Mouse (Mus musculus): Measurements from ENCODE around the gene Il6st. TPM values are rescaled to one million over a fixed set of nuclear protein-coding genes. Genes with fewer than 3 reads are reported as not detected.
"Not testable (repeated sequence)": the region's sequence is repeated elsewhere in the genome, so short reads cannot be mapped to it uniquely, and the experiment has no call there.

Gene Il6st
- 40.4 and 53.4 TPM in 2 replicates for polyA plus RNA-seq (2016; fragmentation: Nextera tagmentation; extraction: Ambion mirVana)

DNA sequence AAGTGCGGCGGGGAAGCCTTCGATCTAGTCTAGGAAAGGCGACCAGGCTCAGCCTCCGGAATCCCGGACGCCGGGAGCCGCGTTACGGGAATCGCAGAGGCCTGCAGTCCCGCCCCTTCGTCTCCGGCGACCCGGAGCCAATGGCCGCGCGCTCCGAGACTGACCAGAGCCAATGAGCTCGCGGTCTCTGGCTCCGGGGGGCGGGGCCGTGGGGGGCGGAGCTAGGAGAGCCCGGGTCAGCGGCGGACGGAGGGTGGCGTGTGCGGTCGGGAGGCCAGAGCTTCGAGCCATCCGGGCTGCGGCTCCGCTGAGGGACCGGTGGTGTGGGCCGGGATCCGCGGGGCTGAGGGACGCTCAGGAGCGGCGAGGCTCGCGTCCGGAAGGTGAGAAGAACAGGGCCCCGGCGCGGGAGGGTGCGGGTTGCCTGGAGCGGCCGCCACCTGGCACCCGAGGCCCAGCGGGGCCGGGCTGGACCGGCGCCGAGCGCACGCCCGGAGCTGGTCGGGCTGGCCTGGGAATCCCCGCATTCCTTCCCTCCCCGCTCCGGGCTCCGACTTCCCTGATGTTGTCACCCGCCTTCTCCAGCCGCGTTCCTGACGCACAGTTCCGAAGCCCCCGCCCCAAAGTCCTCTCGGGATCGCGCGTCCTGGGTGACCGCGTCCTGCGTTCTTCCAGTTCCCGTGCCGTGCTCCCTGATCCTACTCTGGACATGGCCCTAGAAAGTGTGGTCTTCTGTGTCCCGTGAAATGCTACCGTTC, at the start of gene Il6st:
TSS of gene Il6st (plus strand) at position 203 of the 758 bp plus-strand sequence.
- peak within 1 kb of the TSS; percentile 85 for H3K9ac ChIP-seq
- H3K27ac ChIP-seq: peak within 1 kb of the TSS; percentile 82
- H3K36me3 ChIP-seq: no peaks in the 10 kb centered on the region
- peak; percentile 100 for ATAC-seq (ENCODE audit: low FRiP score)
- H3K27me3 ChIP-seq: no peaks in the 10 kb centered on the region
- H3K4me1 ChIP-seq: peaks cover 16% of the 10 kb centered on the region; the same call in 1 of the 2 replicates
- peak within 1 kb of the TSS; percentile 87 for H3K4me3 ChIP-seq
- no peaks in the 10 kb centered on the region for H3K9me3 ChIP-seq (replicated peaks)
- peak within 1 kb of the TSS; percentile 82 for H3K4me2 ChIP-seq (replicated peaks)
- WGBS: under 1% methylated on average over 69 of the region's 85 CpGs

DNA sequence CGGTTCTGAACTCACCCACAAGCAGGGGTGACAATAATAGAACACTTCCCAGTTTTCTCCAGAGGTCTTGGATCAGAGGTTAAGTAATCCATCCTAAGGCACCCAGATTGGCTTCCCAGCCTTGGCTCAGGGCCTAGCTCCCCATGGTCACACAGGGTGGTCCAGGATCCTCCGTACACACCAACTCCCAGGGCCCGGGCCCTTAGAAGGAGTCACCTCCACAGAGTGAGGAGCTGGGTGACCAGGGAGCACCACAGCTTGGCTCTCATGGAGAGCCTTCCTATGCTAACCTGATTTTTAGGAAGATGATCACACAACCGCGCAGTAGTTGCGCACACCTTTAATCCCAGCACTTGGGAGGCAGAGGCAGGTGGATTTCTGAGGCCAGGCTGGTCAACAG, 48.0 kb upstream of the Il6st start:
- Histone ChIP-seq H3K27me3 (no peaks in the 10 kb centered on the region), H3K27ac (0 out of 2 replicates have a peak overlapping the region, but pooled peaks have one; percentile 30), H3K9me3 (replicated peaks) (no peaks in the 10 kb centered on the region), H3K36me3 (no peaks in the 10 kb centered on the region), H3K4me1 (no peaks in the 10 kb centered on the region), H3K4me3 (no peak overlapping the region), H3K4me2 (replicated peaks) (no peak overlapping the region), H3K9ac (no peak overlapping the region)
- no peak for ATAC-seq (ENCODE audit: low FRiP score)
- WGBS: 76% methylated on average over 6 of the region's 6 CpGs

DNA sequence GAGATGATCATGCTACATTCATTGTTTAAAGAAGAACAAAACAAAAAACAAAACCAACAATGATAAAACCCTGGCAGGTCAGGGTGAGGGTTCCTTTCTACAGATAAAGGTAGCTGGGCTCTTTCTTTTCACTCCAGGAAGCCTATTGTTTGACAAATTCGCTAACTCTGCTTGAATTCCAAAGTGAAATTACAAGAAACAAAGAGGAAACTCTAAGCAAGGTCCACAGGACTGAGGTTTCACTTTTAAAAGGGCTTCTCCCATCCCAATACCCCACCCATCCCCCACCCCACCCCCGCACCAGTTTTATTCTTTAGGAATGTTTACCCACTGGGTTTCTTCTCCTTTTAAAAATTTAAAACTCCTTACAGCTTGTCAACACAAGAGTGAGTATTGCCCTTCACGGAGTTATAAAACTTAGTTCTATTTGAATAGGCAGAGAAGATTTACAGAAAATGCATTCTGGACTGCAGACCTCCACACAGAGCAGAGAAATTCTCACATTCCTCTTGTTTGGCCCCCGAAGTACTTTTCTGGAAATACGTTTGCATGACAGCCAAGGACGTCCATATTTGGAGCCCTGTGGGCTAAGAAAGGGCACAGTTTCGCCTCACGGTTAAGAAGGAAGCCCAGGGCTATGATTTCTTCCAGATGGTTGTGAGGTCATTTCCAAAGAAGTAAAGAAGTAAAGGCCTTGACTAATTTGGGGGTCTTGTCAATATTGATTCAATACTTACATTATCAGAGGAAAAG, 47.3 kb upstream of the Il6st start:
- Histone ChIP-seq H3K27ac (no peak overlapping the region), H3K4me1 (no peaks in the 10 kb centered on the region), H3K4me2 (replicated peaks) (no peak overlapping the region), H3K9ac (no peak overlapping the region), H3K36me3 (no peaks in the 10 kb centered on the region), H3K4me3 (no peak overlapping the region), H3K27me3 (no peaks in the 10 kb centered on the region), H3K9me3 (replicated peaks) (no peaks in the 10 kb centered on the region)
- 17% methylated on average over 8 of the region's 8 CpGs for WGBS
- ATAC-seq (ENCODE audit: low FRiP score): no peak

DNA sequence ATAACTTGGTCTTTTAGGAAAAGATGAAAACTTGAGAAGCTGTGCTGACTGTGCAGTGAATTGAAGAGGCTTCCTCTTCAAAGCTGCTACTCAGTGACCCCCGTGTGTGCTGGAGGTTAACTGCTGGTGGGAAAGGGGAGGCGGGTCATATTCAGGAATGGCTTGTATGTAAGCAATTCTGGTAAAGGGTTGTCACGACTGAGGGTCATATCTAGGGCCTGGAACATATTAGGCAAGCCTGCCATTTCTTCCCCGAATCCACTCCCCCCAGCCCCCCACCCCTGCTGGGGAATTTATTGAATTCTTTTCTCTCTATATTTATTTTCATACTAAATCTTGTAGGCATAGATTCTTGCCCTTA, 46.7 kb upstream of the Il6st start:
- H3K4me1 ChIP-seq: 0 out of 2 replicates have a peak, but pooled peaks cover 2% of the 10 kb centered on the region
- no peak for ATAC-seq (ENCODE audit: low FRiP score)
- WGBS: 26% methylated on average over 4 of the region's 4 CpGs
- H3K27ac ChIP-seq: no peak overlapping the region
- H3K4me3 ChIP-seq: no peak overlapping the region
- no peak overlapping the region for H3K4me2 ChIP-seq (replicated peaks)
- no peaks in the 10 kb centered on the region for H3K27me3 ChIP-seq
- no peaks in the 10 kb centered on the region for H3K36me3 ChIP-seq
- no peaks in the 10 kb centered on the region for H3K9me3 ChIP-seq (replicated peaks)
- no peak overlapping the region for H3K9ac ChIP-seq

DNA sequence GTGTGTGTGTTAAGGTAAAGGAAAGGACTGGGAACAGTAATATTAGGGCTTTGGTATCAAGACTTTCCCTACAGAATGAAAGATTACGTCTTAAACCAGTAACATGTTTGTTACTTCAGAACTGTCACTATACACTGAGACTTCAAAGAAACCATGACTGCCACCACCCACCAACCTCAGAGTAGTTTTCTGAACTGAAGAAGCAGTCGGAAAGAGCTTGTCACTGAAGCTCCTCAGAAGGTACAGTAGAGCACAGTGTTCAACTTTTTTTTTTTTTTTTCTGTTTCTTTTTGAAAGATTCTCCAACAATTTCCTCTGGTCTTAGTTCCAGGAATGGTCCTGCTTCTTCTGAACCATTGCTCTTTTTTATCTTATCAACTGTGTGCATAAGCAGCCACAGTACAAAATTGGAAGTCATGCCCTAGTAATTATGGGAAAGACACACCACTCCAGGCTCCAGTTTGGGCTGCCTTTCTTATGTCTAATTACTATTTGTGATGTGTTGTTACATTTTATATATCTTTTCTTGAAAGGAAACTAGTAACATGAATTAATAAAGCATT, 45.9 kb upstream of the Il6st start:
- Histone ChIP-seq H3K27me3 (no peaks in the 10 kb centered on the region), H3K9me3 (replicated peaks) (no peaks in the 10 kb centered on the region), H3K4me3 (no peak overlapping the region), H3K27ac (no peak overlapping the region), H3K36me3 (no peaks in the 10 kb centered on the region), H3K4me2 (replicated peaks) (no peak overlapping the region), H3K4me1 (0 out of 2 replicates have a peak, but pooled peaks cover 2% of the 10 kb centered on the region), H3K9ac (no peak overlapping the region)
- ATAC-seq (ENCODE audit: low FRiP score): no peak
- WGBS: 56% methylated on average over 2 of the region's 2 CpGs

DNA sequence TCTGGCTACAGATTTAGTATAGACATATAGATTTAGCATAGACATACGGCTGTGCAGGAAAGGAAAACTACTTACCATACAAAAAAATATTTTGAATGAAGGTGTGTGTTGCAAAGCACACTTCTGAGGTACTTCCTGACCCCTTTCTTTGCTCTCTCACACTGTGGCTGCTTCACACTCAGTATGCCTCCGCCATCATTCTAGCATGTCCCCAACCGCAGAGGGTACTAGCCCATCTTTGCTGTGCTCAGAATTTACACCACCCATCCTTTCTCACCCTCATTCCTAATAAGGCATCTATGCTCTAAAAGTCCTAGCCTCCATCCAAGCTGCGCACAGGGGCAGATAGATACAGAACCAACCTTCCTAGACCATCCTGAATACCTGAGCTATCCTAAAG, 45.3 kb upstream of the Il6st start:
- H3K4me2 ChIP-seq (replicated peaks): no peak overlapping the region
- no peak overlapping the region for H3K9ac ChIP-seq
- 0 out of 2 replicates have a peak, but pooled peaks cover 2% of the 10 kb centered on the region for H3K4me1 ChIP-seq
- no peaks in the 10 kb centered on the region for H3K27me3 ChIP-seq
- H3K27ac ChIP-seq: no peak overlapping the region
- ATAC-seq (ENCODE audit: low FRiP score): no peak
- H3K4me3 ChIP-seq: no peak overlapping the region
- H3K36me3 ChIP-seq: no peaks in the 10 kb centered on the region
- no peaks in the 10 kb centered on the region for H3K9me3 ChIP-seq (replicated peaks)
- WGBS: 91% methylated on average over 4 of the region's 4 CpGs

DNA sequence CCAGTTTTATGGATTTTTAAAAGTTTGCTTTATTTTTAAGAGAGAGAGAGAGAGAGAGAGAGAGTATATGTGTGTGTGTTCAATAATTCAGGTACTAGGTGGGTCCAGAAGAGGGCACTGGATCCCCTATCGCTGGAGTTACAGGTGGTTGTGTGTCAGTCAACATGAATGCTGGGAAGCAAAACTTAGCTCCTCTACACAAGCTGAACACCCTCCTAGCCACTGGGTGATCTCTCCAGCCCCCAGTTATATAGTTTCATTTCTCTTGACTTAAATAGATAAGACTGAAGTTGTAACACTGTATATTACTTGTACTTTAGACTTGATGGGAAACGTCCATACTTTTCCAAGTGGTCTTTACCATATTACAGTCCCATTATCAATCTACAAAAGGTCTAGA, 39.7 kb upstream of the Il6st start:
- 81% methylated on average over 2 of the region's 2 CpGs for WGBS
- ATAC-seq (ENCODE audit: low FRiP score): no peak
- Histone ChIP-seq H3K9ac (no peak overlapping the region), H3K4me1 (peaks cover 7% of the 10 kb centered on the region; the same call in 1 of the 2 replicates), H3K27me3 (no peaks in the 10 kb centered on the region), H3K36me3 (no peaks in the 10 kb centered on the region), H3K9me3 (replicated peaks) (no peaks in the 10 kb centered on the region; the same call in 1 of the 2 replicates), H3K27ac (no peak overlapping the region), H3K4me2 (replicated peaks) (no peak overlapping the region), H3K4me3 (no peak overlapping the region)

DNA sequence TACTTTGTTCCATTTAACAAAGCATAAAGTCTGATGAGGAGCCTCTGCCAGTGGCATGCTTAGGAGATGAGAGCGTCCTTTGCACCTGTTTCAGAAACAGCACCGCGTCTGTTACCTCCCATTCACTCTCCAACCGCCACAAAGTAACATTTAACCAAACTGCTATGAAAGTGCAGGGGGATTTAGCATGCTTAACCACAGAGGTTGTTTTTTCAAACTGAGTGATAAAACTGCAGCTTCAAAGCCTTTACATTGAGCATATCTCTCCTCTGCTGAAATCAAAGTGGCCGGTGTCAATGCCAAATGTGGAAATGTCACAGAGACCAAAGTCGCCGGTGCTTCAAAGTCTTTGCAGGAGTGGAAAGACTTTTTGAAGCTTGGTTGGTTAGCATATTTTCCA, 39.2 kb upstream of the Il6st start:
- Histone ChIP-seq H3K4me3 (no peak overlapping the region), H3K36me3 (no peaks in the 10 kb centered on the region), H3K27ac (no peak overlapping the region), H3K27me3 (no peaks in the 10 kb centered on the region), H3K9ac (no peak overlapping the region), H3K4me2 (replicated peaks) (no peak overlapping the region), H3K4me1 (peaks cover 7% of the 10 kb centered on the region; the same call in 1 of the 2 replicates), H3K9me3 (replicated peaks) (no peaks in the 10 kb centered on the region; the same call in 1 of the 2 replicates)
- ATAC-seq (ENCODE audit: low FRiP score): no peak
- WGBS: 86% methylated on average over 7 of the region's 7 CpGs

DNA sequence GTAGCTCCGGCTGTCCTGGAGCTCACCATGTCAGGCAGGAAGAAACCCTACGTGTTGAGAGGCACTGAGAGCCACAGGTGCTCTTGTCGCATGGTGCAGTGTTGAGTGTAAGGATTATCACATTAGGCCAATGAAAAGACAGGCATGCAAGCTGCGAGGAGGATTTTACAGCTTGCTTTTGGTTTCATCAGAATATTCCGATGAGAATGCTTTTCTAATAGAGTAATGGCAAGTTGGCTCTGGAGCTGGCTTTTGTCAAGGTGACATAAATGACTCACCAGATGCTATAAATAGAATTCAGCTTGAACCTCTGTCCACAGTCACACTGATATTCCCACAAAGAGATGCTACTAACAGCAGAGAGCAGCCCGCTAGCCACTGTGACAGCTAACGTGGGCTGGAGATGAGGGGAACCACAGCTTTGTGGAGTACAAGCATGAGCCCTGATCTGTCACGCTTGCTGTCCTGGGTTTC, 38.7 kb upstream of the Il6st start:
- Histone ChIP-seq H3K4me3 (no peak overlapping the region), H3K4me2 (replicated peaks) (no peak overlapping the region), H3K36me3 (no peaks in the 10 kb centered on the region), H3K27me3 (no peaks in the 10 kb centered on the region), H3K9ac (no peak overlapping the region), H3K9me3 (replicated peaks) (no peaks in the 10 kb centered on the region; the same call in 1 of the 2 replicates), H3K4me1 (peaks cover 7% of the 10 kb centered on the region; the same call in 1 of the 2 replicates), H3K27ac (no peak overlapping the region)
- no peak for ATAC-seq (ENCODE audit: low FRiP score)
- 78% methylated on average over 8 of the region's 8 CpGs for WGBS

DNA sequence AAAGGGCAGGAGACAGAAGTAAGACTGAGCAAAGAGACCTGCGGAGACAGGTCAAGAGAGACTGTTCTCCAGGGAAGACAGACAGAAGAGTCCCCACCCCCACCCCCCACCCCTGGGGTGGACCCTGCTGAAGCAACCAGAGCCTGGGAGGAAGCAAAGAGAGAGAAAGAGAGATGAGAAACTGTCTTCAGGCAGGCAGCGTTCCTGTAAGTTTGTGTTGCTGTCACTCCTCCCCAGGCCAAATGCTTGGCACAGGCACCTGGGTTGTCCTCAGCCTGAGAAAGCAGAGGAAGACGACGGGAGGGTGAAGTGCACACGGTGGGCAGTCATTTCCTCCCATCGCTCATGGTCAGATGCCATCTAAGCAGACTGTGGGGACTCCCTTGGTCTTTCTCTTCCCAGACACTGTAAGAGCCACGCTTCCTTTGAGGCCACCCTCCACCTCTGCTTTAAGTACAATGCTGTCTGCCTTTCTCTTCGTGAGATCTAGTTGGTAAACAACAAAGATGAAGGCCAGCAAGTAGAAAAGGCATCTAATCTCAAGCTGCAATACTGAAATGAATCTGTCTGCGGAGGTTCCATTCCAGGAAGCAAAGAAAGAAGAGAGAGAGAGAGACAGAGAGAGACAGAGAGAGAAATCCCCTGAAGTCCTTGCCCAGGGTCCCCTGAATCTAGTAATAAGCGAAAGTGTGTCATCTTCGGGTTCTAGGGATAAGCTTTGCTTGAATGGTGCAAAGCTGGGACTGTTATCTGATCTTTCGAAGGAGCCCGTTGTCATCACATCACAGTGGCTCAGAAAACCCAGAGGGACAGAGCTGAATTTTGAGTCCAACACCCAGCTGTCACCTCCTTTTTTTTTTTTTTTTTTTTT, 37.4 kb upstream of the Il6st start:
- no peak overlapping the region for H3K27ac ChIP-seq
- no peak for ATAC-seq (ENCODE audit: low FRiP score)
- peaks cover 7% of the 10 kb centered on the region; the same call in 1 of the 2 replicates for H3K4me1 ChIP-seq
- no peaks in the 10 kb centered on the region for H3K27me3 ChIP-seq
- H3K4me3 ChIP-seq: no peak overlapping the region
- H3K36me3 ChIP-seq: no peaks in the 10 kb centered on the region
- no peak overlapping the region for H3K9ac ChIP-seq
- no peak overlapping the region for H3K4me2 ChIP-seq (replicated peaks)
- WGBS: 68% methylated on average over 13 of the region's 13 CpGs
- H3K9me3 ChIP-seq (replicated peaks): no peaks in the 10 kb centered on the region; the same call in 1 of the 2 replicates

DNA sequence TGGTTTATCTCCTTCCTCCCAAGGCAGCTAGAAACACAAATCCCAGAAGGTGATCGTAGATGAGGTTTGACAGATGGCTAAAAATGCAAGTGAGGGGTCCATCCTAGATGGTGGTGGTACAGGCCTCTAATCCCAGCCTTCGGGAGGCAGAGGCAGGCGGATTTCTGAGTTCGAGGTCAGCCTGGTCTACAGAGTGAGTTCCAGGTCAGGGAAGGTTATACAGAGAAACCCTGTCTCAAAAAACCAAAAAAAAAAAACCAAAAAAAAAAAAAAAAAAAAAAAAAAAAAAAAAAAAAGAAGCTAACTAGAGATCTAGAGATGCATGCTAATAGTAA, 36.8 kb upstream of the Il6st start:
- not testable (repeated sequence) for H3K27me3 ChIP-seq
- WGBS: 91% methylated on average over 4 of the region's 4 CpGs

More for the DNA sequence above, 36.8 kb upstream of the Il6st start:
- not testable (repeated sequence) for ATAC-seq (ENCODE audit: low FRiP score); H3K36me3 ChIP-seq; H3K4me2 ChIP-seq (replicated peaks); H3K4me3 ChIP-seq; H3K27ac ChIP-seq; H3K4me1 ChIP-seq; H3K9ac ChIP-seq; H3K9me3 ChIP-seq (replicated peaks)

Data from hindbrain, embryonic 12.5 days (tissue).